Mouse (Mus musculus) midbrain, embryonic 12.5 days (tissue): Measurements from ENCODE around the gene Irgc1. TPM values are rescaled to one million over a fixed set of nuclear protein-coding genes. Genes with fewer than 3 reads are reported as not detected.

Experiments
- polyA plus RNA-seq: library from polyadenylated mRNA; unstranded; fragments of >200 nt; fragmentation: Nextera tagmentation; extraction: Ambion mirVana; gene quantifications from 2 replicates; pipeline ENCODE4 v1.2.1, GENCODE M21; 2016

Gene Irgc1
- polyA plus RNA-seq, 1 experiment from 2014 or later = not detected

Other genes with a start within 250 kb of the Irgc1 start
- 8.3 and 10.7 TPM in 2 replicates for gene Zfp111, start 240.9 kb downstream of the Irgc1 start, polyA plus RNA-seq
- 3.8 and 5.2 TPM in 2 replicates for gene Zfp109, start 214.7 kb downstream of the Irgc1 start, polyA plus RNA-seq
- 3.8 and 4.8 TPM in 2 replicates for gene Zfp108, start 197.5 kb downstream of the Irgc1 start, polyA plus RNA-seq
- 7.1 and 7.7 TPM in 2 replicates for gene Zfp93, start 181.9 kb downstream of the Irgc1 start, polyA plus RNA-seq
- 45.1 and 45.4 TPM in 2 replicates for gene Zfp61, start 151.1 kb downstream of the Irgc1 start, polyA plus RNA-seq
- 16.6 and 18.1 TPM in 2 replicates for gene Zfp94, start 135.6 kb downstream of the Irgc1 start, polyA plus RNA-seq
- not detected in 2 replicates for gene Tescl, start 118.4 kb downstream of the Irgc1 start, polyA plus RNA-seq
- gene Lypd5, start 103.1 kb downstream of the Irgc1 start, polyA plus RNA-seq = not detected in 2 replicates
- 1.1 and 1.8 TPM in 2 replicates for gene Kcnn4, start 82.0 kb downstream of the Irgc1 start, polyA plus RNA-seq
- gene Smg9, start 52.7 kb downstream of the Irgc1 start, polyA plus RNA-seq = 30.9 and 32.4 TPM in 2 replicates
- gene Plaur, start 10.2 kb upstream of the Irgc1 start, polyA plus RNA-seq = 0.60 and 1.2 TPM in 2 replicates
- 38.8 and 43.6 TPM in 2 replicates for gene Cadm4, start 29.7 kb upstream of the Irgc1 start, polyA plus RNA-seq
- 163 and 178 TPM in 2 replicates for gene Zfp428, start 54.7 kb upstream of the Irgc1 start, polyA plus RNA-seq
- gene AC161166.1, start 60.2 kb upstream of the Irgc1 start, polyA plus RNA-seq = 2.1 and 2.3 TPM in 2 replicates
- gene Irgq, start 78.4 kb upstream of the Irgc1 start, polyA plus RNA-seq = 30.4 and 31.5 TPM in 2 replicates
- gene Pinlyp, start 93.8 kb upstream of the Irgc1 start, polyA plus RNA-seq = not detected in 2 replicates
- 89.8 and 101 TPM in 2 replicates for gene Xrcc1, start 94.0 kb upstream of the Irgc1 start, polyA plus RNA-seq
- 13.7 and 14.8 TPM in 2 replicates for gene Ethe1, start 135.2 kb upstream of the Irgc1 start, polyA plus RNA-seq
- gene Zfp575, start 135.3 kb upstream of the Irgc1 start, polyA plus RNA-seq = 3.1 and 3.7 TPM in 2 replicates
- not detected in 2 replicates for gene Phldb3, start 158.5 kb upstream of the Irgc1 start, polyA plus RNA-seq
- gene Lypd3, start 184.3 kb upstream of the Irgc1 start, polyA plus RNA-seq = 0.68 and 0.73 TPM in 2 replicates
- gene Tex101, start 224.4 kb upstream of the Irgc1 start, polyA plus RNA-seq = not detected in 2 replicates